In the genomic region with DNA sequence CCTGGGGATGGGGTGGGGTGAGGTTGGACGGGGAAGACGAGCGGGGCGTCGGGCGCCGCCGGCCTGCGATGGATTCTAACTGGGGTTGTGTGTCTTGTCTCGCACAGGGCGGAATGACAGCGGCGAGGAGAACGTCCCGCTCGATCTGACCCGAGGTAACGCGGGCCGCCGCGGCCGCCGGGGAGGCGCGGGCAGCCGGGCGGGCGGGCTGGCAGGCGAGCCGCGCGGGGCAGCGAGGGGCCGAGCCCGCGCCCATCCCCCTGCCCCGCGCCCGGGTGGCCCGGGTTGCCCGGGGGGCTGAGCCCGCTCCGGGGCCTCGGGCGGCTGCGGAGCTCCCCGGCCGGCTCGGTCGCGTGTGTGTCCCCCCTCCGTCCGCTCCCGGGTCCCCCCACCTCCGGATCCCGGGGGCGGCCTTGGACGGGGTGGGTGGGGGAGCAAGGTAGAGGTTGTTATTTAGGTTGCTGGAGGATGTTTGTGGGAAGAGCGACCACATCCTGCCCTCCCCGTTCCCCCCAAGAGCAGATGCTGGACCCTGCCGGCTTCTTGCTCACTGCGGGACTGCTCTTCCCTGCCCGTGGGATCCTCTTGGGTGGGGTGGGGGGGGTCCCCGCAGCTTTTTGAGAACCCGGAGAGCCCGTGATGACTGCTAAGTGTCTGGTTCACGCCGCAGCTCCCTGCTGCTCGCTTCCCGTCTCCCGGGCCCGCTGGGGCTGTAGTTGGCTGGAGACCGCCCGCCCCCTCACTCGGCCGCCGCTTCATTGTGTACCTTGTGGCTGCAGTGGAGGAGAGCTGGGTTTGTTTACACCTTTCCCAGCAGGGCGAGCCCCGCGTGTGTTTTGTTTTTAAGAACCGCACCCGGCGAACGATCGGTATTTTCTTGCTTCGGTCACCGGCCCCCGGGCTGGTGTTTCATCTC, we compare ENCODE assay signal across 8 mouse cellular contexts. TPM values are rescaled to one million over a fixed set of nuclear protein-coding genes. Genes with fewer than 3 reads are reported as not detected.
DNase-seq lines count a peak whose midpoint lies in the region; ATAC-seq and TF ChIP-seq lines count a peak whose summit lies in the region.

No protein-coding gene starts in this region.

- no peaks in the 10 kb centered on the region for H3K9me3 ChIP-seq in forebrain, postnatal 0 days (ENCODE audit: low read length)
- no peaks in the 10 kb centered on the region for H3K9me3 ChIP-seq in liver, embryonic 13.5 days (replicated peaks)
- no peaks in the 10 kb centered on the region for H3K9me3 ChIP-seq in stomach, embryonic 16.5 days (replicated peaks; ENCODE audit: control insufficient read depth, low read length)

- DNase-seq in layer of hippocampus, postnatal 10 days (ENCODE audit: low spot score in 2 of 2), result peak; percentile 20 to 38
- no peak for DNase-seq in layer of hippocampus, postnatal 14 days (ENCODE audit: low spot score in 2 of 2)
- DNase-seq in cerebellum, adult 9-10 months, result peak; percentile 75
- DNase-seq in forebrain, postnatal 0 days, result peak; percentile 23
- peak; percentile 50 for DNase-seq in liver, embryonic 13.5 days
- peak; percentile 47 to 52 for DNase-seq in natural killer cell, adult 2 months (ENCODE audit: low spot score in 2 of 2)

- ATAC-seq in forebrain, postnatal 0 days, result peak; percentile 74
- ATAC-seq in inflammation-experienced regulatory T-cells, adult 6 months, result peak; percentile 50
- ATAC-seq in liver, embryonic 13.5 days (ENCODE audit: low read depth), result peak; percentile 46
- ATAC-seq in stomach, embryonic 16.5 days (ENCODE audit: insufficient read depth, low FRiP score), result peak; percentile 68

- peak overlapping the region; percentile 93 for H3K4me2 ChIP-seq in forebrain, postnatal 0 days (ENCODE audit: low read depth)
- peak overlapping the region; percentile 84 for H3K4me2 ChIP-seq in liver, embryonic 13.5 days
- H3K4me2 ChIP-seq in stomach, embryonic 16.5 days (ENCODE audit: low read depth, low read length), result peak overlapping the region; percentile 90

- peaks cover 11% of the 10 kb centered on the region; the same call in 1 of the 2 replicates for H3K4me1 ChIP-seq in forebrain, postnatal 0 days (ENCODE audit: insufficient read depth)
- peaks cover 66% of the 10 kb centered on the region for H3K4me1 ChIP-seq in liver, embryonic 13.5 days (replicated peaks)
- peaks cover 27% of the 10 kb centered on the region for H3K4me1 ChIP-seq in stomach, embryonic 16.5 days (ENCODE audit: control insufficient read depth, insufficient read depth, low read length)

- WGBS in forebrain, postnatal 0 days, result 3% methylated on average over 77 of the region's 89 CpGs
- under 1% methylated on average over 84 of the region's 89 CpGs for WGBS in liver, embryonic 13.5 days (ENCODE audit: insufficient replicate concordance)
- 1% methylated on average over 72 of the region's 89 CpGs for WGBS in stomach, embryonic 16.5 days

- H3K27me3 ChIP-seq in forebrain, postnatal 0 days (ENCODE audit: insufficient read depth, low read length), result no peaks in the 10 kb centered on the region
- H3K27me3 ChIP-seq in liver, embryonic 13.5 days, result no peaks in the 10 kb centered on the region
- H3K27me3 ChIP-seq in stomach, embryonic 16.5 days (ENCODE audit: control insufficient read depth, insufficient read depth, low read length), result no peaks in the 10 kb centered on the region

- H3K36me3 ChIP-seq in forebrain, postnatal 0 days (ENCODE audit: insufficient read depth), result no peaks in the 10 kb centered on the region
- no peaks in the 10 kb centered on the region for H3K36me3 ChIP-seq in liver, embryonic 13.5 days
- no peaks in the 10 kb centered on the region for H3K36me3 ChIP-seq in stomach, embryonic 16.5 days (ENCODE audit: control insufficient read depth, insufficient read depth, low read length)

- H3K27ac ChIP-seq in forebrain, postnatal 0 days (ENCODE audit: low read depth, low read length), result peak overlapping the region; percentile 94
- H3K27ac ChIP-seq in liver, embryonic 13.5 days, result peak overlapping the region; percentile 95
- H3K27ac ChIP-seq in stomach, embryonic 16.5 days (ENCODE audit: low read length), result peak overlapping the region; percentile 93

- peak overlapping the region; percentile 98 for H3K4me3 ChIP-seq in forebrain, postnatal 0 days (ENCODE audit: low read depth, low read length)
- peak overlapping the region; percentile 95 for H3K4me3 ChIP-seq in liver, embryonic 13.5 days (replicated peaks)
- H3K4me3 ChIP-seq in stomach, embryonic 16.5 days (replicated peaks; ENCODE audit: low read length), result peak overlapping the region; percentile 95

- peak overlapping the region; percentile 91 for H3K9ac ChIP-seq in forebrain, postnatal 0 days
- H3K9ac ChIP-seq in liver, embryonic 13.5 days, result peak overlapping the region; percentile 96
- H3K9ac ChIP-seq in stomach, embryonic 16.5 days (ENCODE audit: low read length), result peak overlapping the region; percentile 98

- TF ChIP-seq CTCF in forebrain, postnatal 0 days (IDR thresholded peaks at IDR 0.05; ENCODE audit: low read depth), result no peak

RNA-seq across cellular contexts. Expression of a gene that starts 0.6 kb away (rescaled TPM):
- total RNA-seq in layer of hippocampus, postnatal 10 days (2021), result 10 to 100 TPM; 33.7 to 33.9 TPM
- total RNA-seq in layer of hippocampus, postnatal 14 days (2021), result 10 to 100 TPM; 39.4 to 42.6 TPM
- total RNA-seq in forebrain, postnatal 0 days (2014; rRNA removed), result 30.6 and 42.0 TPM in 2 replicates
- 20.2 and 32.9 TPM in 2 replicates for polyA plus RNA-seq in forebrain, postnatal 0 days (2015; fragmentation: Nextera tagmentation; extraction: Ambion mirVana)
- 10 to 100 TPM; 20.5 to 30.7 (median 28.6) TPM for polyA plus RNA-seq in inflammation-experienced regulatory T-cells, adult 6 months (2017; shearing (Covaris generic))
- 17.6 and 21.4 TPM in 2 replicates for polyA plus RNA-seq in liver, embryonic 13.5 days (2015; fragmentation: Nextera tagmentation; extraction: Ambion mirVana)
- 37.1 and 41.2 TPM in 2 replicates for polyA plus RNA-seq in stomach, embryonic 16.5 days (2015; fragmentation: Nextera tagmentation; extraction: Ambion mirVana)

Comparison
In these comparisons a context has a peak if more than half of its experiments do, and no peak if none do; other contexts are left out.
1. DNase-seq: peak in layer of hippocampus, postnatal 10 days (2 of 2), cerebellum, adult 9-10 months (single experiment), forebrain, postnatal 0 days (single experiment), liver, embryonic 13.5 days (single experiment) and natural killer cell, adult 2 months (2 of 2); none in layer of hippocampus, postnatal 14 days (0 of 2).
2. Peak in every context shown above with its lines, with median percentiles within 50 percentile points of each other: ATAC-seq, H3K27ac ChIP-seq, H3K4me2 ChIP-seq, H3K4me3 ChIP-seq and H3K9ac ChIP-seq.